Mouse (Mus musculus) liver, postnatal 0 days (tissue): Measurements from ENCODE around the gene Snupn. TPM values are rescaled to one million over a fixed set of nuclear protein-coding genes. Genes with fewer than 3 reads are reported as not detected.
A peak's percentile ranks its signal among the peaks of the same experiment; 100 is the strongest.
"Not testable (repeated sequence)": the region's sequence is repeated elsewhere in the genome, so short reads cannot be mapped to it uniquely, and the experiment has no call there.

ENCODE experiments used
- ATAC-seq: fragments of 200-750 bp; cut with Nextera tagmentation; 2 replicates; pipeline ENCODE4 v1.8.0; 2017; ENCODE audit warnings: mild to moderate bottlenecking, moderate library complexity
- DNase-seq: peaks from one replicate; pipeline ENCODE4 v3.0.0-alpha.2; 2016
- H3K27ac ChIP-seq: fragments of 300-500 bp; sonication (generic); 2 replicates; pipeline ENCODE4 v1.5.1; 2014; ENCODE audit warnings: antibody characterized with exemption, moderate library complexity, mild to moderate bottlenecking, low read depth
- H3K27me3 ChIP-seq: fragments of 300-500 bp; sonication (generic); 2 replicates; pipeline ENCODE4 v1.6.1; 2014; ENCODE audit warnings: low read length, control low read depth, mixed read lengths; ENCODE audit not compliant: insufficient read depth
- H3K36me3 ChIP-seq: fragments of 300-500 bp; sonication (generic); replicated peaks from 2 replicates; pipeline ENCODE4 v1.6.1; 2014; ENCODE audit warnings: mild to moderate bottlenecking, control low read depth, low read length, moderate library complexity, mixed read lengths; ENCODE audit not compliant: insufficient read depth
- H3K4me1 ChIP-seq: fragments of 300-500 bp; sonication (generic); 2 replicates; pipeline ENCODE4 v1.6.1; 2014; ENCODE audit warnings: antibody characterized with exemption, mild to moderate bottlenecking, control low read depth; ENCODE audit not compliant: insufficient read depth
- H3K4me2 ChIP-seq: fragments of 300-500 bp; sonication (generic); 2 replicates; pipeline ENCODE4 v1.6.1; 2014; ENCODE audit warnings: low read depth, mild to moderate bottlenecking, low read length, moderate library complexity, mixed read lengths
- H3K4me3 ChIP-seq: fragments of 300-500 bp; sonication (generic); 2 replicates; pipeline ENCODE4 v1.5.1; 2014; ENCODE audit warnings: low read depth, low read length
- H3K9ac ChIP-seq: fragments of 300-500 bp; sonication (generic); replicated peaks from 2 replicates; pipeline ENCODE4 v1.6.1; 2014; ENCODE audit warnings: mild to moderate bottlenecking, moderate library complexity
- H3K9me3 ChIP-seq: fragments of 300-500 bp; sonication (generic); 2 replicates; pipeline ENCODE4 v1.6.1; 2016; ENCODE audit warnings: mild to moderate bottlenecking, control low read depth, low read length, mixed read lengths
- CTCF ChIP-seq: sonication (generic); IDR thresholded peaks from 2 replicates; pipeline ENCODE4 v1.5.1; 2016; ENCODE audit warnings: antibody characterized with exemption, low read depth
- EP300 ChIP-seq: IDR thresholded peaks from 2 replicates; pipeline ENCODE4 v1.6.1; 2016; ENCODE audit warnings: antibody characterized with exemption, low read depth, mild to moderate bottlenecking
- WGBS: fragments of 180-500 bp; shearing (Covaris S2); extraction: QIAGEN DNeasy Blood & Tissue Kit; methylation state at CpG from one replicate; pipeline ENCODE4 v1.1.7; 2014; ENCODE audit not compliant: insufficient replicate concordance; 5-methylcytosine and 5-hydroxymethylcytosine counted together
- polyA plus RNA-seq: library from polyadenylated mRNA; unstranded; fragments of >200 nt; fragmentation: Nextera tagmentation; extraction: Ambion mirVana; gene quantifications from 2 replicates; pipeline ENCODE4 v1.2.1, GENCODE M21; 2015

Gene Snupn
- polyA plus RNA-seq, 1 experiment from 2014 or later, result 7.7 TPM

DNA sequence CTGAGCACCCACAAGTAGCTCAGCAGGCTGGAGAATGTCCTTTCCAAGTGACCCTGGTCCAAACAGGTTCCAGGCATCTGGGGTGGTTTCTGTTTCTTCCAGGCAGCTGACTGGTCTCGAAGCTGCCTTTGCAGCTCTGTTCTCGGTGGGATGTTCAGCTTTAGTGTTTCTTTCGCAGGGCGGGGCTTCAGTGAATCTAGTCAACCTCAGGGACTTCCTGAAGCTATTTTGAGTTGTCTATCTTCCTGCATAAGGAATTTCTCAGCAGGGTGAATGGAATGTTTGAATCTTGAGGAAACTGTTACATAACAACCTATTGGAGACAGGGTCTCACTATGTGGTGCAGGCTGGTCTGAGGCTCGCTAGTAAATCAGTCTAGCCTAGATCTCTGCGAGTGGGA, 29.5 kb downstream of the Snupn start:
- DNase-seq, result no peak
- no peak overlapping the region for H3K9ac ChIP-seq
- H3K4me1 ChIP-seq, result no peaks in the 10 kb centered on the region
- H3K27me3 ChIP-seq, result no peaks in the 10 kb centered on the region
- WGBS, result 86% methylated on average over 6 of the region's 6 CpGs
- TF ChIP-seq EP300, result no peak
- no peaks in the 10 kb centered on the region for H3K9me3 ChIP-seq
- H3K36me3 ChIP-seq, result peaks cover 5% of the 10 kb centered on the region; the same call in 1 of the 2 replicates
- no peak for ATAC-seq
- no peak overlapping the region for H3K27ac ChIP-seq
- H3K4me3 ChIP-seq, result no peak overlapping the region
- no peak overlapping the region for H3K4me2 ChIP-seq

- H3K36me3 ChIP-seq, result peaks cover 5% of the 10 kb centered on the region; the same call in 1 of the 2 replicates
- no peaks in the 10 kb centered on the region for H3K4me1 ChIP-seq
- H3K4me3 ChIP-seq, result no peak overlapping the region
- ATAC-seq (no peak), DNase-seq (no peak)
- no peaks in the 10 kb centered on the region for H3K27me3 ChIP-seq
- 64% methylated on average over 1 of the region's 1 CpGs for WGBS
- H3K27ac ChIP-seq, result no peak overlapping the region
- H3K9ac ChIP-seq, result no peak overlapping the region
- no peak overlapping the region for H3K4me2 ChIP-seq
- TF ChIP-seq EP300 (no peak), CTCF (no peak)
- no peaks in the 10 kb centered on the region for H3K9me3 ChIP-seq
These were observed 30.8 kb downstream of the Snupn start for GRCm38 (mm10) chr9:56981502-56981901.

DNA sequence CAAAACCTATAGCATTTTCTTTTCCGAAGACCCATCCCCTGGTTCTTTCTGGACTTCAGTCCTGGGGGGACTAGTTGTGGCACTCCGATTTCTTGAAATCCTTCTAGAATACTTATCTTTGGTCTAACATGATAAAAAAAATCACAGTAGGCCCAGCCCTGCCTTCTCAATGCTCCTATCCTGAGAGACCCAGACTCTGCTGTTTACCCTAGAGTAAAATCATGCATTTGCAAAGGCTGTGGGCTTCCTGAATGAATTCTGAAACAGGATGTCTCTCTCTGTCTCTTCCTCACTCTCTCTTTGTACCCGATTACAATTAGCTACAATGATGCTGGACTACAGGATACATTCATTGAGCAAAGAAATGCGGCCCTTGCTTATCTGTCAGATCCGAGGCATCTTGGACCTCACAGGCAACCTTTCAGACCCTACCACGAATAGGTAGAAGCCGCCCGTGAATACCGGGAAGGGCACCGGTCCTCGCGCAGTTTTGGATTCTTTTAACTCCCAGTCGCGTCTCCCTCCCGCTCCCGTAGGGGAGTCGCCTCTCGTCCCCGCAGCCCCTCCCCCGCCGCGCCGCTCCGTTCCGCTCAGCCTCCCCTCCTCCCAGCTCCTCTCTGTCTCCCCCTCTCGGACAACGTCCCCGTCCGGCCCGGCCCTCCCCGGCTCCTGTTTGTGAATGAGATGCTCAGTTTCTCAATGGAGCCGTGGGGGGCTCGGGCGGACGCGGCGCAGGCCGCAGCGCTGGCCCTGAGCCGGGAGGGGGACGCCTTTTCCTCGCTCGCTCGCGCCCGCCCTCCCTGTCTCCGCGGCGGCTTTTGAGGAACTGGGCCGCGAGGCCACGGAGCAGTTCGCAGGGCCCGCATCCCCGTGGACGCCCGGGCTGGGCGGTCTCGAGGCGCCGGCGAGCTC, 43.9 kb downstream of the Snupn start, which contains the start of gene Ptpn9:
TSS of gene Ptpn9 (plus strand) at position 638 of the 912 bp plus-strand sequence.
- peak; percentile 75 for TF ChIP-seq CTCF
- no peak for TF ChIP-seq EP300
- ATAC-seq (peak; percentile 86), DNase-seq (peak; percentile 90)
- 3% methylated on average over 58 of the region's 62 CpGs for WGBS
- no peaks in the 10 kb centered on the region for H3K36me3 ChIP-seq
- no peaks in the 10 kb centered on the region for H3K9me3 ChIP-seq
- H3K4me3 ChIP-seq, result peak within 1 kb of the TSS; percentile 86
- H3K4me1 ChIP-seq, result peaks cover 9% of the 10 kb centered on the region
- peak within 1 kb of the TSS; percentile 93 for H3K9ac ChIP-seq
- H3K4me2 ChIP-seq, result peak within 1 kb of the TSS; percentile 90
- no peaks in the 10 kb centered on the region for H3K27me3 ChIP-seq
- peak within 1 kb of the TSS; percentile 97 for H3K27ac ChIP-seq

- peak overlapping the region; percentile 86 for H3K4me3 ChIP-seq
- no peaks in the 10 kb centered on the region for H3K36me3 ChIP-seq
- DNase-seq (peak; percentile 72), ATAC-seq (peak; percentile 72)
- H3K27me3 ChIP-seq, result no peaks in the 10 kb centered on the region
- TF ChIP-seq CTCF, result no peak
- peak overlapping the region; percentile 90 for H3K4me2 ChIP-seq
- H3K9ac ChIP-seq, result peak overlapping the region; percentile 93
- H3K9me3 ChIP-seq, result no peaks in the 10 kb centered on the region
- WGBS, result under 1% methylated on average over 63 of the region's 80 CpGs
- H3K27ac ChIP-seq, result peak overlapping the region; percentile 97
- H3K4me1 ChIP-seq, result peaks cover 9% of the 10 kb centered on the region
These were observed 44.7 kb downstream of the Snupn start for GRCm38 (mm10) chr9:56995198-56996027.

DNA sequence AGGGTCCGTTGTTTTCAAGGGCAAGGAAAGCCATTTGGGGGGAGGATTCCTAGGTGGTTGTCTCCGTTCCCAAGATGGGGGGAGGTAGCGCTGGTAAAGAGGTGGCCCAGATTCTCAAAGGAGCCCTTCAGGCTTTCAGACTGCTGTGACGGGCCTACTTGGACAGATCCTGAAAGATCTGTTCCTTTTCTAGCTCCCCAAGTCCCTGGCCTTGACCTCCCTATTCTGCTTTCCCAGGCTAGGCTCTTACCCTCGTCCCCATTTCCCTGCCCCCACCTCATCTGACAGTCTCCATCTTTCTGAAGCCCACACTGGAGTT, 45.3 kb downstream of the Snupn start:
- Histone ChIP-seq H3K4me1 (peaks cover 9% of the 10 kb centered on the region), H3K9me3 (no peaks in the 10 kb centered on the region), H3K27me3 (no peaks in the 10 kb centered on the region), H3K36me3 (no peaks in the 10 kb centered on the region), H3K27ac (peak overlapping the region; percentile 97), H3K9ac (peak overlapping the region; percentile 93), H3K4me3 (peak overlapping the region; percentile 86), H3K4me2 (peak overlapping the region; percentile 90)
- WGBS, result 1% methylated on average over 5 of the region's 5 CpGs
- ATAC-seq (no peak), DNase-seq (peak; percentile 17)
- TF ChIP-seq CTCF (no peak), EP300 (no peak)

GRCm38 (mm10) chr9:56997206-56997605, 46.5 kb downstream of the Snupn start:
- H3K4me1 ChIP-seq, H3K9me3 ChIP-seq, H3K9ac ChIP-seq, H3K4me2 ChIP-seq, ATAC-seq, H3K27me3 ChIP-seq, H3K27ac ChIP-seq, H3K36me3 ChIP-seq, DNase-seq, H3K4me3 ChIP-seq: not testable (repeated sequence)
- 84% methylated on average over 1 of the region's 1 CpGs for WGBS
